Mouse (Mus musculus) G1E (cell line): ENCODE measurements around the gene Tshb.

Source experiments
- CTCF ChIP-seq: IDR thresholded peaks from 2 replicates; pipeline ENCODE4 v1.5.1; 2012; ENCODE audit warnings: low read depth, low read length, inconsistent platforms, mixed read lengths
- TAL1 ChIP-seq: conservative IDR thresholded peaks from 2 replicates; pipeline ENCODE4 v1.6.1; 2012; ENCODE audit warnings: low read depth, low read length, inconsistent platforms, mixed read lengths

- no peak for TF ChIP-seq CTCF
- no peak for TF ChIP-seq TAL1
Observed at GRCm38 (mm10) chr3:102760236-102760635, 22.3 kb downstream of the Tshb start.
